Mouse (Mus musculus) lung, postnatal 36 days (tissue): Measurements from ENCODE around the gene Sfxn1.

Experiments
- DNase-seq: peaks from one replicate; pipeline ENCODE4 v3.0.0; 2022; ENCODE audit warnings: mixed read lengths

Sfxn1 gene

GRCm38 (mm10) chr13:54077470-54078174 lies 6.0 kb downstream of the Sfxn1 start:
- no peak for DNase-seq

GRCm38 (mm10) chr13:54079782-54080759 lies 8.4 kb downstream of the Sfxn1 start:
- DNase-seq = no peak

GRCm38 (mm10) chr13:54080785-54081184 lies 9.1 kb downstream of the Sfxn1 start:
- no peak for DNase-seq

GRCm38 (mm10) chr13:54082946-54083345 lies 11.3 kb downstream of the Sfxn1 start:
- DNase-seq = no peak

GRCm38 (mm10) chr13:54084178-54084577 lies 12.5 kb downstream of the Sfxn1 start:
- no peak for DNase-seq

GRCm38 (mm10) chr13:54084826-54085225 lies 13.2 kb downstream of the Sfxn1 start:
- DNase-seq = no peak

GRCm38 (mm10) chr13:54085266-54085665 lies 13.6 kb downstream of the Sfxn1 start:
- DNase-seq = no peak

GRCm38 (mm10) chr13:54091719-54092118 lies 20.1 kb downstream of the Sfxn1 start:
- DNase-seq = no peak

GRCm38 (mm10) chr13:54094349-54094748 lies 22.7 kb downstream of the Sfxn1 start:
- no peak for DNase-seq

GRCm38 (mm10) chr13:54094963-54095362 lies 23.3 kb downstream of the Sfxn1 start:
- no peak for DNase-seq

GRCm38 (mm10) chr13:54095721-54096120 lies 24.1 kb downstream of the Sfxn1 start:
- no peak for DNase-seq

- DNase-seq = no peak
Observed at GRCm38 (mm10) chr13:54097227-54097626, 25.6 kb downstream of the Sfxn1 start.

- no peak for DNase-seq
Observed at GRCm38 (mm10) chr13:54097797-54098196, 26.1 kb downstream of the Sfxn1 start.

GRCm38 (mm10) chr13:54101031-54101820 lies 29.6 kb downstream of the Sfxn1 start:
- DNase-seq = peak; percentile 41

- no peak for DNase-seq
Observed at GRCm38 (mm10) chr13:54102061-54102460, 30.4 kb downstream of the Sfxn1 start.

- no peak for DNase-seq
Observed at GRCm38 (mm10) chr13:54103271-54103670, 31.6 kb downstream of the Sfxn1 start.

- no peak for DNase-seq
Observed at GRCm38 (mm10) chr13:54103866-54104265, 32.2 kb downstream of the Sfxn1 start.

GRCm38 (mm10) chr13:54113819-54114550 lies 42.3 kb downstream of the Sfxn1 start:
- peak; percentile 75 for DNase-seq

GRCm38 (mm10) chr13:54114931-54115330 lies 43.3 kb downstream of the Sfxn1 start:
- DNase-seq = no peak

GRCm38 (mm10) chr13:54115779-54116178 lies 44.1 kb downstream of the Sfxn1 start:
- no peak for DNase-seq

- DNase-seq = no peak
Observed at GRCm38 (mm10) chr13:54118355-54118754, 46.7 kb downstream of the Sfxn1 start.

GRCm38 (mm10) chr13:54137756-54138410 lies 66.2 kb downstream of the Sfxn1 start:
- DNase-seq = no peak
